Mouse (Mus musculus) right cerebral cortex, postnatal 25 days (tissue): ENCODE measurements around the gene Notum.

Experiments used
- DNase-seq: peaks from one replicate; pipeline ENCODE4 v3.0.0; 2022

Gene Notum

GRCm38 (mm10) chr11:120615606-120616203 lies 45.3 kb downstream of the Notum start:
- DNase-seq: no peak

- DNase-seq: no peak
These were observed 45.8 kb downstream of the Notum start for GRCm38 (mm10) chr11:120615167-120615566.

GRCm38 (mm10) chr11:120613976-120614375 lies 47.0 kb downstream of the Notum start:
- no peak for DNase-seq

GRCm38 (mm10) chr11:120613481-120613972 lies 47.4 kb downstream of the Notum start:
- no peak for DNase-seq

DNA sequence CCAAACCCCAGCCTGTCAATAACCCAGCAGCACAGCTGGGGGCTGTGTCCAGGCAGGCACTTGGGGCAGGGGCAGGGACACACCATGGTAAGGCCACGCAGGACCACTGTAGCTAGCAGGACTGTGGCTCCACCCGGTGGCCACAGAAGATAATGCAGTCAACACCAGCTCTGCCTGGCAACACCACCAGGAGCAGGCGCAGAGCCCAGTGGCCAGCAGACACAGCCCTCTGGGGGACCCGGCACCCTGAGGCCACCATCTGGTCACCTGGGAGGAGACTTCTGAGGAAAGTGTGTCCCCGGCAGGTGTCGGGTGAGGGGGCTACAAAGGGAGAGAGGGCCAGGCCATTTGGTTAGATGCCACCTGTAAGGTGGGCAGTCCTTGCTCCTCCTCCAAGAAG lies 48.2 kb downstream of the Notum start:
- no peak for DNase-seq

DNA sequence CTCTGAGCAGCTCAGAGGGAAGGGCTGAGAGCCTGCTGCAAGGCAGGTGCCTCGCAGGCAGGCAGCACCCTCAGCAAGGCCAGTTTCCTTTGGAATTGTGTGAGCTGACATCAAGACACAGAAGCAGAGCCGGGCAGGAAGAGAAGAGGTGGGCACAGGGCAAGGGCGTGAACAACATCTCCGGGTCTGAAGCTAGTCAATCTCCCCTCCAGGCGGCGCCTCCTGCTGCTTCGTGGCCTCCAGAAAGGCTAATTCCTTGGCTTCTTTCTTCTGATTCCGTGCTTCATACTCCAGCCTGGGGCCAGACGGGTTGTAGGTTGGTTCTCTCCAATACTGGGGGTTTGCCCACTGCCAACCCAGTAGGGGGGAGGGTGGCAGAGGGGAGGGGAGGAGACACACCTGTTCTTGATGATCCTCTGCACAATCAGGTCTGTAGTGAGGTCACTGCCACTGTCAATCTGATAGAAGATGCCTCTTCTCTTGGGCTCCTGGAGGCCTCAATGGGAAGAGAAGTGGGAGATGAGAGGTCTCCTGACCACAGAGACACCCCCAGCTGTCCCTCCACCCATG lies 50.4 kb downstream of the Notum start:
- DNase-seq: no peak

- DNase-seq: no peak
These were observed 51.7 kb downstream of the Notum start for GRCm38 (mm10) chr11:120609250-120609649.

GRCm38 (mm10) chr11:120608241-120609034 lies 52.5 kb downstream of the Notum start, which contains the start of gene Npb:
Gene Npb (plus strand): TSS chr11:120608477.
- no peak for DNase-seq

- DNase-seq: no peak
These were observed 54.2 kb downstream of the Notum start for GRCm38 (mm10) chr11:120606764-120607163.

GRCm38 (mm10) chr11:120605667-120606066 lies 55.3 kb downstream of the Notum start:
- DNase-seq: no peak
